Mouse (Mus musculus) brain, embryonic 14.5 days (tissue): ENCODE data around the gene Srpk1.

Source experiments
- CTCF ChIP-seq: fragments of 200-500 bp; IDR thresholded peaks from 2 replicates; pipeline ENCODE4 v1.5.1; 2012; ENCODE audit warnings: inconsistent platforms, mild to moderate bottlenecking, moderate library complexity, borderline replicate concordance; ENCODE audit not compliant: insufficient read depth, insufficient read length; ENCODE audit errors: extremely low read depth
- POLR2A ChIP-seq: fragments of 200-500 bp; IDR thresholded peaks from 2 replicates; pipeline ENCODE4 v1.6.1; 2012; ENCODE audit warnings: mild to moderate bottlenecking, inconsistent platforms, borderline replicate concordance; ENCODE audit not compliant: poor library complexity, insufficient read depth, insufficient read length, severe bottlenecking; ENCODE audit errors: extremely low read depth

DNA sequence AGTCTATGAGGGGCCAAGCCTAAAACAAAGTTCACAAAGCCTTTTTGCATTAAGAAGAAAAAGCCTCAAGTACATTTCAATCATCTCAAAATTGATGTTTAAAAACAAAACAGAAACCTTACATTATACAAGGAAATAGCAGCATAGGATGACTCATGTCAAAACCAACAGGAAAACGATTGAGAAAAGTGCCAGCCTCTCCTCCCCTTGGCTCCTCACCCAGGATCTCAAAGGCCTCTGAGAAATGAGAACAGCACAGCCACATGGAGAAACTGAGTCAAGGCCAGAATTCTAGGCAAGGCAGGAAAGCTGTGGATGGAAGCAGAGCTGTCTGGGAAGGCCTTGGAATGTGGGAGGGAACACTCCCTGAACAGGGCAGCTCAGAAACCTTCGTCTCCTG, 33.9 kb downstream of the Srpk1 start:
- TF ChIP-seq POLR2A, result no peak
- no peak for TF ChIP-seq CTCF
